In genomic region chr10:22728257-22728656, GRCm38 (mm10) we compare ENCODE assay signal across 20 mouse cellular contexts.
"Had no signal": no experiment of that assay in that cellular context is flagged by ENCODE, and none has a peak within 500 bp of the region (broad histone marks: within the 10 kb centered on the region; RNA-seq: fewer than 3 reads in every experiment).

No protein-coding gene starts in this region.

- H3K27me3 ChIP-seq: liver, embryonic 15.5 days; lung, embryonic 15.5 days; megakaryocyte, embryonic 14.5 days; midbrain, embryonic 12.5 days; neural tube, embryonic 13.5 days; neural tube, embryonic 15.5 days had no signal

- ATAC-seq: liver, postnatal 0 days; lung, postnatal 0 days had no signal

- H3K4me3 ChIP-seq: liver, embryonic 15.5 days; lung, embryonic 15.5 days; megakaryocyte, embryonic 14.5 days; midbrain, embryonic 12.5 days; neural tube, embryonic 13.5 days; neural tube, embryonic 15.5 days had no signal

- H3K9ac ChIP-seq: liver, embryonic 15.5 days; liver, postnatal 0 days; lung, embryonic 15.5 days; neural tube, embryonic 15.5 days had no signal

- H3K9me3 ChIP-seq: liver, embryonic 15.5 days; lung, embryonic 15.5 days; megakaryocyte, embryonic 14.5 days; midbrain, embryonic 12.5 days; neural tube, embryonic 13.5 days; neural tube, embryonic 15.5 days had no signal

- H3K36me3 ChIP-seq: liver, embryonic 15.5 days; lung, embryonic 15.5 days; midbrain, embryonic 12.5 days; neural tube, embryonic 13.5 days; neural tube, embryonic 15.5 days had no signal

- H3K4me2 ChIP-seq: liver, embryonic 15.5 days; lung, embryonic 15.5 days had no signal

- H3K27ac ChIP-seq: liver, embryonic 15.5 days; lung, embryonic 15.5 days; macrophage; midbrain, embryonic 12.5 days; neural tube, embryonic 13.5 days; neural tube, embryonic 15.5 days had no signal

- DNase-seq: liver, postnatal 0 days; lung, adult 2 months; lung, postnatal 14 days; lung, postnatal 36 days; midbrain, embryonic 14.5 days; retina, postnatal 1 day; right cerebral cortex, adult 18-20 months; right cerebral cortex, postnatal 25 days; right cerebral cortex, postnatal 4 days; spleen, adult 18-20 months; thymus, postnatal 14 days; thymus, postnatal 36 days had no signal
